Mouse (Mus musculus): Measurements from ENCODE around the gene Gm382.

Gm382 gene

DNA sequence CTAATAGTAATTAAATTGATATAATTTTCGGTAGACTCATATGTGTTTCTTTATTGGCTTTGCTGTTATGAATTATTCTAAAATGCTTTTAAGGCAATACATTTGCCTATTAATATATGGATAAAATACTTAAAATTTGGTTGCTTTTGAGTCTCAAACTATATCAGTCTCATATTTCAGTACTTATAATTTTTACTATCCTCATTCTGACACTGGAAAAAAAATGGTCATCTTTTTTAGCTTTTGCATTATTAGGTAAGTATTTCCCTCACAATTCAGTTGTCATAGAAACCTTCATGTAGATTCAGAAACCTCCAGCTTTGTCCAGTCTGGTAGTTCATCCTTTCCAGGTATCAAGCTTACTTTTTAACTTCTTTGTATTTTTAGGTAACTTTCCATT is at the start of gene Gm382:
Gene Gm382, plus strand, starts transcription at position 301 of the 400 bp plus-strand sequence.
- DNase-seq (ENCODE audit: low read depth, low spot score), result no peak

GRCm38 (mm10) chrX:127070179-127070578 is 30.4 kb downstream of the Gm382 start:
- no peak for DNase-seq (ENCODE audit: low read depth, low spot score)

DNA sequence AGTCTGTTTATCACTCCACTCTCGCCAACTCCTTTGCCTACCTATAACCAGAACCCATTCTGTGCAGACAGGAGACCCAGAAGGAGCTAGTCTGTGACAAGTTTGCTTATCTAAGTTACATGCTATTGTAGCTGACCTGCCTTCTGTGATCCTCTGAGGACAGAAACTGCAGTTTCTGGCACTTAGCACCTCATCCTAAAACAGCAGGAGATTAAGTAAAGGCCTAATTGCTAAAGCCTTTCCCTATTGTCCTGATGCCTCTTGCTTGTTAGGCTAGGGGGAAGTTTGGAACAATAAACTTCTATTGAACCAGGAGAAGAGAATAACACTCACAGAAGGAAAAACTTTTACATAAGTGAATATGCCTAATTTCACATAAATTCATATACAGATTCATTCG is 51.5 kb downstream of the Gm382 start:
- no peak for DNase-seq (ENCODE audit: low read depth, low spot score)

DNA sequence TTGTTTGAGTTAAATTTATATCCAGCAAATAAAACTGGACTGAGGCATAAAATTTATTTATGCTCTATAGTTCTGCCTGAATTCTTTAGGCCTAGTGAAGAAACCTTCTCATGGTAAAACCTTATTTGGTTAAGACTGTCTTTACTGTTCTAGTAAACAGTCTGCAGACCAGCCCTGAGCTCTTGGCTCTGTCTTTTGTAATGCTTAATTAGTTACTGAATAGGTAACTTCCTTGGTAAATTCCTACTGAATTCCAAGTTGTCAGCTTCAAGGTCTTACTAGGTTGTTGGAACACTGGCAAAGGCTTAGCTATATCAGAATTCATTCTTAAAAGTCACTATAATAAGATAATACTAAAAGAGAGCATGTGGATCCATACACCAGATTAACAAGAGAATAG is 53.3 kb downstream of the Gm382 start:
- DNase-seq (ENCODE audit: low read depth, low spot score), result no peak

- DNase-seq (ENCODE audit: low read depth, low spot score), result no peak
Observed at GRCm38 (mm10) chrX:127093961-127094360, 54.2 kb downstream of the Gm382 start.

DNA sequence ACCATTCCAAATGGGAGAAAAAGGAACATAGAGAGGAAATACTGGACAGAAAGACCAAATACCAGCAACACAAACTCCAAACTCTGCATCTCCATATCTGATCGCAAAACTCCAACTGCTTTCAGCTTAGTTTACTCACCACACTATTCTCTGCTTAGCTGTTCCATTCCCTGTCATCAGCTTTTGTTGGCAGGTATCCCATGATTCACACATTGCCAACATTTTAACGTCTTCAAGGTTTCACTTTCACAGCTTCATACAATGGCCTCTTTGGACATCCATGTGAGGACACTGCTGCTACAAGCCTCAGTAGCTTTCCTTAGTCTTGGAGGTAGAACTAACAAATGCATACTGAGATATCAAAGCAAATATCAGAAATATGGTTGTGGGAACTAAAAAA is 64.6 kb downstream of the Gm382 start:
- no peak for DNase-seq (ENCODE audit: low read depth, low spot score)

Data from c-Kit-negative CD71-positive TER-119-positive erythroid progenitor cells, embryonic 14.5 days (primary cell).